Mouse (Mus musculus) forebrain, embryonic 15.5 days (tissue): ENCODE data around the gene Pafah1b2. TPM values are rescaled to one million over a fixed set of nuclear protein-coding genes. Genes with fewer than 3 reads are reported as not detected.

Experiments
- ATAC-seq: fragments of 200-750 bp; cut with Nextera tagmentation; replicated peaks from 2 replicates; pipeline ENCODE4 v1.8.0; 2017; ENCODE audit warnings: mild to moderate bottlenecking, moderate TSS enrichment, moderate library complexity
- H3K27ac ChIP-seq: fragments of 300-500 bp; sonication (generic); replicated peaks from 2 replicates; pipeline ENCODE4 v1.5.1; 2015; ENCODE audit warnings: mild to moderate bottlenecking, inconsistent platforms
- H3K27me3 ChIP-seq: fragments of 300-500 bp; sonication (generic); 2 replicates; pipeline ENCODE4 v1.6.1; 2015; ENCODE audit warnings: inconsistent platforms
- H3K36me3 ChIP-seq: fragments of 300-500 bp; sonication (generic); 2 replicates; pipeline ENCODE4 v1.6.1; 2015; ENCODE audit warnings: mild to moderate bottlenecking, inconsistent platforms
- H3K4me1 ChIP-seq: fragments of 300-500 bp; sonication (generic); 2 replicates; pipeline ENCODE4 v1.6.1; 2015; ENCODE audit warnings: inconsistent platforms
- H3K4me2 ChIP-seq: fragments of 300-500 bp; sonication (generic); replicated peaks from 2 replicates; pipeline ENCODE4 v1.6.1; 2015; ENCODE audit warnings: mild to moderate bottlenecking, inconsistent platforms
- H3K4me3 ChIP-seq: fragments of 300-500 bp; sonication (generic); 2 replicates; pipeline ENCODE4 v1.5.1; 2015; ENCODE audit warnings: mild to moderate bottlenecking, inconsistent platforms
- H3K9ac ChIP-seq: fragments of 300-500 bp; sonication (generic); replicated peaks from 2 replicates; pipeline ENCODE4 v1.6.1; 2015; ENCODE audit warnings: mild to moderate bottlenecking, inconsistent platforms
- H3K9me3 ChIP-seq: fragments of 300-500 bp; sonication (generic); 2 replicates; pipeline ENCODE4 v1.6.1; 2016; ENCODE audit warnings: inconsistent platforms
- WGBS: fragments of 180-500 bp; shearing (Covaris S2); methylation state at CpG from one replicate; pipeline ENCODE4 v1.1.7; 2015; ENCODE audit warnings: mixed read lengths; 5-methylcytosine and 5-hydroxymethylcytosine counted together
- polyA plus RNA-seq: library from polyadenylated mRNA; unstranded; fragments of >200 nt; fragmentation: Nextera tagmentation; extraction: Ambion mirVana; gene quantifications from 2 replicates; pipeline ENCODE4 v1.2.1, GENCODE M21; 2015

Gene Pafah1b2
- polyA plus RNA-seq, 1 experiment from 2014 or later = 289 TPM

- Histone ChIP-seq H3K4me2 (no peak overlapping the region), H3K4me1 (peaks cover 23% of the 10 kb centered on the region), H3K27me3 (no peaks in the 10 kb centered on the region), H3K9ac (no peak overlapping the region), H3K27ac (no peak overlapping the region), H3K4me3 (no peak overlapping the region), H3K9me3 (no peaks in the 10 kb centered on the region), H3K36me3 (peaks cover 33% of the 10 kb centered on the region)
- no peak for ATAC-seq
- WGBS = 84% methylated on average over 7 of the region's 7 CpGs
Observed at GRCm38 (mm10) chr9:45959661-45960060, 52.8 kb downstream of the Pafah1b2 start.

GRCm38 (mm10) chr9:45958851-45959250, 53.6 kb downstream of the Pafah1b2 start:
- Histone ChIP-seq H3K9ac (no peak overlapping the region), H3K36me3 (peaks cover 26% of the 10 kb centered on the region), H3K9me3 (no peaks in the 10 kb centered on the region), H3K27me3 (no peaks in the 10 kb centered on the region), H3K4me1 (peaks cover 29% of the 10 kb centered on the region), H3K4me3 (no peak overlapping the region), H3K27ac (peak overlapping the region; percentile 56), H3K4me2 (no peak overlapping the region)
- 41% methylated on average over 4 of the region's 4 CpGs for WGBS
- no peak for ATAC-seq

GRCm38 (mm10) chr9:45958023-45958670, 54.3 kb downstream of the Pafah1b2 start:
- no peaks in the 10 kb centered on the region for H3K9me3 ChIP-seq
- ATAC-seq = no peak
- peaks cover 36% of the 10 kb centered on the region for H3K4me1 ChIP-seq
- H3K4me3 ChIP-seq = no peak overlapping the region
- no peak overlapping the region for H3K9ac ChIP-seq
- H3K36me3 ChIP-seq = peaks cover 19% of the 10 kb centered on the region
- H3K4me2 ChIP-seq = no peak overlapping the region
- H3K27me3 ChIP-seq = no peaks in the 10 kb centered on the region
- H3K27ac ChIP-seq = peak overlapping the region; percentile 56
- WGBS = 50% methylated on average over 7 of the region's 7 CpGs

GRCm38 (mm10) chr9:45955107-45955963, 57.2 kb downstream of the Pafah1b2 start, which contains the start of gene Sidt2:
Gene Sidt2, minus strand, starts transcription at chr9:45955258.
- under 1% methylated on average over 48 of the region's 48 CpGs for WGBS
- ATAC-seq = peak; percentile 98
- Histone ChIP-seq H3K9me3 (no peaks in the 10 kb centered on the region), H3K27me3 (no peaks in the 10 kb centered on the region), H3K27ac (peak within 1 kb of the TSS; percentile 79), H3K9ac (peak within 1 kb of the TSS; percentile 84), H3K4me1 (peaks cover 38% of the 10 kb centered on the region), H3K4me3 (peak within 1 kb of the TSS; percentile 71), H3K36me3 (peaks cover 12% of the 10 kb centered on the region), H3K4me2 (peak within 1 kb of the TSS; percentile 73)

- Histone ChIP-seq H3K27me3 (no peaks in the 10 kb centered on the region), H3K27ac (peak overlapping the region; percentile 79), H3K4me2 (peak overlapping the region; percentile 73), H3K4me1 (peaks cover 38% of the 10 kb centered on the region), H3K4me3 (peak overlapping the region; percentile 71), H3K9ac (peak overlapping the region; percentile 84), H3K36me3 (peaks cover 17% of the 10 kb centered on the region), H3K9me3 (no peaks in the 10 kb centered on the region)
- ATAC-seq = peak; percentile 53
- WGBS = under 1% methylated on average over 63 of the region's 63 CpGs
Observed at GRCm38 (mm10) chr9:45954294-45955106, 58.0 kb downstream of the Pafah1b2 start.

GRCm38 (mm10) chr9:45953511-45954293, 58.8 kb downstream of the Pafah1b2 start:
- WGBS = 63% methylated on average over 13 of the region's 13 CpGs
- peaks cover 35% of the 10 kb centered on the region for H3K4me1 ChIP-seq
- H3K27me3 ChIP-seq = no peaks in the 10 kb centered on the region
- H3K4me3 ChIP-seq = peak overlapping the region; percentile 71
- no peak overlapping the region; the same call in 1 of the 2 replicates for H3K27ac ChIP-seq
- no peak for ATAC-seq
- peak overlapping the region; percentile 73 for H3K4me2 ChIP-seq
- H3K9me3 ChIP-seq = no peaks in the 10 kb centered on the region
- H3K36me3 ChIP-seq = peaks cover 23% of the 10 kb centered on the region
- H3K9ac ChIP-seq = peak overlapping the region; percentile 84

GRCm38 (mm10) chr9:45952890-45953289, 59.6 kb downstream of the Pafah1b2 start:
- Histone ChIP-seq H3K4me2 (no peak overlapping the region), H3K9me3 (no peaks in the 10 kb centered on the region), H3K27ac (no peak overlapping the region), H3K4me1 (peaks cover 27% of the 10 kb centered on the region), H3K36me3 (peaks cover 27% of the 10 kb centered on the region), H3K4me3 (no peak overlapping the region), H3K9ac (no peak overlapping the region), H3K27me3 (no peaks in the 10 kb centered on the region)
- ATAC-seq = no peak
- WGBS = 77% methylated on average over 7 of the region's 7 CpGs

- H3K27ac ChIP-seq = no peak overlapping the region
- peaks cover 27% of the 10 kb centered on the region for H3K36me3 ChIP-seq
- no peak overlapping the region for H3K9ac ChIP-seq
- 95% methylated on average over 4 of the region's 4 CpGs for WGBS
- H3K4me1 ChIP-seq = peaks cover 24% of the 10 kb centered on the region
- H3K4me3 ChIP-seq = no peak overlapping the region
- no peaks in the 10 kb centered on the region for H3K27me3 ChIP-seq
- no peaks in the 10 kb centered on the region for H3K9me3 ChIP-seq
- ATAC-seq = no peak
- H3K4me2 ChIP-seq = no peak overlapping the region
Observed at GRCm38 (mm10) chr9:45952057-45952456, 60.4 kb downstream of the Pafah1b2 start.

GRCm38 (mm10) chr9:45946872-45947183, 65.7 kb downstream of the Pafah1b2 start:
- no peaks in the 10 kb centered on the region for H3K4me1 ChIP-seq
- WGBS = 91% methylated on average over 10 of the region's 10 CpGs
- no peaks in the 10 kb centered on the region for H3K27me3 ChIP-seq
- H3K9me3 ChIP-seq = no peaks in the 10 kb centered on the region
- H3K4me3 ChIP-seq = no peak overlapping the region
- H3K9ac ChIP-seq = no peak overlapping the region
- peaks cover 59% of the 10 kb centered on the region for H3K36me3 ChIP-seq
- H3K4me2 ChIP-seq = no peak overlapping the region
- ATAC-seq = no peak
- no peak overlapping the region for H3K27ac ChIP-seq

- no peak overlapping the region for H3K9ac ChIP-seq
- H3K9me3 ChIP-seq = no peaks in the 10 kb centered on the region
- no peaks in the 10 kb centered on the region for H3K27me3 ChIP-seq
- no peak overlapping the region for H3K4me3 ChIP-seq
- H3K36me3 ChIP-seq = peaks cover 59% of the 10 kb centered on the region
- no peak overlapping the region for H3K4me2 ChIP-seq
- H3K27ac ChIP-seq = no peak overlapping the region
- 89% methylated on average over 16 of the region's 16 CpGs for WGBS
- ATAC-seq = no peak
- no peaks in the 10 kb centered on the region for H3K4me1 ChIP-seq
Observed at GRCm38 (mm10) chr9:45946182-45946871, 66.2 kb downstream of the Pafah1b2 start.

- H3K4me3 ChIP-seq = no peak overlapping the region
- no peak overlapping the region for H3K9ac ChIP-seq
- H3K9me3 ChIP-seq = no peaks in the 10 kb centered on the region
- 84% methylated on average over 13 of the region's 13 CpGs for WGBS
- H3K4me2 ChIP-seq = no peak overlapping the region
- H3K4me1 ChIP-seq = no peaks in the 10 kb centered on the region
- no peak for ATAC-seq
- no peak overlapping the region for H3K27ac ChIP-seq
- H3K36me3 ChIP-seq = peaks cover 60% of the 10 kb centered on the region
- no peaks in the 10 kb centered on the region for H3K27me3 ChIP-seq
Observed at GRCm38 (mm10) chr9:45945721-45946120, 66.8 kb downstream of the Pafah1b2 start.
